Mouse (Mus musculus) limb, embryonic 13.5 days (tissue): ENCODE results near the gene C7. TPM values are rescaled to one million over a fixed set of nuclear protein-coding genes. Genes with fewer than 3 reads are reported as not detected.

Source experiments
- polyA plus RNA-seq: library from polyadenylated mRNA; unstranded; fragments of >200 nt; fragmentation: Nextera tagmentation; extraction: Ambion mirVana; gene quantifications from 2 replicates; pipeline ENCODE4 v1.2.1, GENCODE M21; 2015

Gene C7
- polyA plus RNA-seq, 1 experiment from 2014 or later = 0.09 TPM

Other genes starting within 250 kb of the C7 start
- not detected in 2 replicates for gene Mroh2b, start 165.0 kb downstream of the C7 start, polyA plus RNA-seq
- gene Card6, start 44.8 kb upstream of the C7 start, polyA plus RNA-seq = 0.57 and 0.64 TPM in 2 replicates
- gene Rpl37, start 52.9 kb upstream of the C7 start, polyA plus RNA-seq = 562 and 563 TPM in 2 replicates
- gene Prkaa1, start 80.1 kb upstream of the C7 start, polyA plus RNA-seq = 15.2 and 16.8 TPM in 2 replicates
- 41.5 and 42.4 TPM in 2 replicates for gene Ttc33, start 121.8 kb upstream of the C7 start, polyA plus RNA-seq
- 4.0 and 4.4 TPM in 2 replicates for gene Ptger4, start 180.4 kb upstream of the C7 start, polyA plus RNA-seq